Mouse (Mus musculus): ENCODE measurements around the gene Mark3. TPM values are rescaled to one million over a fixed set of nuclear protein-coding genes. Genes with fewer than 3 reads are reported as not detected.
A peak's percentile ranks its signal among the peaks of the same experiment; 100 is the strongest.
"Not testable (repeated sequence)": the region's sequence is repeated elsewhere in the genome, so short reads cannot be mapped to it uniquely, and the experiment has no call there.

The Mark3 gene
- polyA plus RNA-seq, 1 experiment = 112 TPM

GRCm38 (mm10) chr12:111538292-111539040 is 35.9 kb upstream of the Mark3 start:
- TF ChIP-seq POLR2A (IDR thresholded peaks at IDR 0.05; ENCODE audit: borderline replicate concordance, extremely low read depth, insufficient read depth, insufficient read length, poor library complexity, severe bottlenecking) (0 out of 2 replicates have a peak, but pooled peaks have one; percentile 35), CTCF (IDR thresholded peaks at IDR 0.05; ENCODE audit: borderline replicate concordance, extremely low read depth, insufficient read depth, insufficient read length) (no peak)
- DNase-seq (ENCODE audit: low read depth) = peak; percentile 86

GRCm38 (mm10) chr12:111539041-111539345 is 35.3 kb upstream of the Mark3 start:
- no peak for DNase-seq (ENCODE audit: low read depth)
- TF ChIP-seq CTCF (IDR thresholded peaks at IDR 0.05; ENCODE audit: borderline replicate concordance, extremely low read depth, insufficient read depth, insufficient read length) = no peak
- TF ChIP-seq POLR2A (IDR thresholded peaks at IDR 0.05; ENCODE audit: borderline replicate concordance, extremely low read depth, insufficient read depth, insufficient read length, poor library complexity, severe bottlenecking) = no peak

GRCm38 (mm10) chr12:111547070-111547469 is 27.3 kb upstream of the Mark3 start:
- no peak for TF ChIP-seq POLR2A (IDR thresholded peaks at IDR 0.05; ENCODE audit: borderline replicate concordance, extremely low read depth, insufficient read depth, insufficient read length, poor library complexity, severe bottlenecking)
- no peak for TF ChIP-seq CTCF (IDR thresholded peaks at IDR 0.05; ENCODE audit: borderline replicate concordance, extremely low read depth, insufficient read depth, insufficient read length)
- DNase-seq (ENCODE audit: low read depth) = no peak

GRCm38 (mm10) chr12:111548555-111549289 is 25.6 kb upstream of the Mark3 start:
- DNase-seq (ENCODE audit: low read depth) = no peak
- no peak for TF ChIP-seq POLR2A (IDR thresholded peaks at IDR 0.05; ENCODE audit: borderline replicate concordance, extremely low read depth, insufficient read depth, insufficient read length, poor library complexity, severe bottlenecking)
- TF ChIP-seq CTCF (IDR thresholded peaks at IDR 0.05; ENCODE audit: borderline replicate concordance, extremely low read depth, insufficient read depth, insufficient read length) = no peak

- no peak for DNase-seq (ENCODE audit: low read depth)
- TF ChIP-seq POLR2A (IDR thresholded peaks at IDR 0.05; ENCODE audit: borderline replicate concordance, extremely low read depth, insufficient read depth, insufficient read length, poor library complexity, severe bottlenecking) (no peak), CTCF (IDR thresholded peaks at IDR 0.05; ENCODE audit: borderline replicate concordance, extremely low read depth, insufficient read depth, insufficient read length) (no peak)
Observed at GRCm38 (mm10) chr12:111550679-111551078, 23.6 kb upstream of the Mark3 start.

- TF ChIP-seq POLR2A (IDR thresholded peaks at IDR 0.05; ENCODE audit: borderline replicate concordance, extremely low read depth, insufficient read depth, insufficient read length, poor library complexity, severe bottlenecking) (no peak), CTCF (IDR thresholded peaks at IDR 0.05; ENCODE audit: borderline replicate concordance, extremely low read depth, insufficient read depth, insufficient read length) (no peak)
- DNase-seq (ENCODE audit: low read depth) = no peak
Observed at GRCm38 (mm10) chr12:111552342-111552741, 22.0 kb upstream of the Mark3 start.

GRCm38 (mm10) chr12:111555357-111555756 is 19.0 kb upstream of the Mark3 start:
- no peak for DNase-seq (ENCODE audit: low read depth)
- TF ChIP-seq CTCF (IDR thresholded peaks at IDR 0.05; ENCODE audit: borderline replicate concordance, extremely low read depth, insufficient read depth, insufficient read length) (no peak), POLR2A (IDR thresholded peaks at IDR 0.05; ENCODE audit: borderline replicate concordance, extremely low read depth, insufficient read depth, insufficient read length, poor library complexity, severe bottlenecking) (no peak)

- not testable (repeated sequence) for DNase-seq (ENCODE audit: low read depth)
Observed at GRCm38 (mm10) chr12:111555893-111556292, 18.4 kb upstream of the Mark3 start.

GRCm38 (mm10) chr12:111557538-111557937 is 16.8 kb upstream of the Mark3 start:
- DNase-seq (ENCODE audit: low read depth) = no peak
- TF ChIP-seq CTCF (IDR thresholded peaks at IDR 0.05; ENCODE audit: borderline replicate concordance, extremely low read depth, insufficient read depth, insufficient read length) = no peak
- no peak for TF ChIP-seq POLR2A (IDR thresholded peaks at IDR 0.05; ENCODE audit: borderline replicate concordance, extremely low read depth, insufficient read depth, insufficient read length, poor library complexity, severe bottlenecking)

- TF ChIP-seq POLR2A (IDR thresholded peaks at IDR 0.05; ENCODE audit: borderline replicate concordance, extremely low read depth, insufficient read depth, insufficient read length, poor library complexity, severe bottlenecking) (no peak), CTCF (IDR thresholded peaks at IDR 0.05; ENCODE audit: borderline replicate concordance, extremely low read depth, insufficient read depth, insufficient read length) (no peak)
- DNase-seq (ENCODE audit: low read depth) = no peak
Observed at GRCm38 (mm10) chr12:111558655-111559054, 15.7 kb upstream of the Mark3 start.

- TF ChIP-seq POLR2A (IDR thresholded peaks at IDR 0.05; ENCODE audit: borderline replicate concordance, extremely low read depth, insufficient read depth, insufficient read length, poor library complexity, severe bottlenecking) = no peak
- TF ChIP-seq CTCF (IDR thresholded peaks at IDR 0.05; ENCODE audit: borderline replicate concordance, extremely low read depth, insufficient read depth, insufficient read length) = no peak
- DNase-seq (ENCODE audit: low read depth) = peak; percentile 58
Observed at GRCm38 (mm10) chr12:111559647-111560258, 14.6 kb upstream of the Mark3 start.
